ENCODE assay signal across 13 mouse cellular contexts in the genomic region with DNA sequence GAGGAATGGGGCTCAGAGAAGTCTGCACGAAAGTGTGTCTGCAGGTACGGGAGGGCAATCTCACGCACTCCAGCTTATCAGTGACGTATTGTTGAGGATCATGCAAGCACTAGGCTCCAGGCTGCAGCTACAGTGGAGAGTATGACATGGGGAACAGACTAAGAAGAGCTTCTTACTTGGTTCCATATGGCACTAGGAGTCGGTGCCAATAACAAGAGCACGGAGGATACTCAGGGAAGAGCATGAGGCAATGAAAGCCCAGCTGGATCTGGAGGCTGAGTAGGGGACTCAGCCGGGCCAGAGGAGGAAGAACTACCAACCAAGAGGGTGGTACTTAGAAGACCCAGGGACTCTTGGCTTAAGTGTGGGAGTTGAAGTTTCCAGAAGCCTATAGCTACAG. TPM values are rescaled to one million over a fixed set of nuclear protein-coding genes. Genes with fewer than 3 reads are reported as not detected.
DNase-seq lines count a peak whose midpoint lies in the region; ATAC-seq and TF ChIP-seq lines count a peak whose summit lies in the region.
"Had no signal": no experiment of that assay in that cellular context is flagged by ENCODE, and none has a peak within 500 bp of the region (broad histone marks: within the 10 kb centered on the region; RNA-seq: fewer than 3 reads in every experiment).

No protein-coding gene starts in this region.

- no peak for TF ChIP-seq CTCF in kidney, postnatal 0 days (IDR thresholded peaks at IDR 0.05; ENCODE audit: low read depth)
- no peak for TF ChIP-seq CTCF in lung, postnatal 0 days (IDR thresholded peaks at IDR 0.05)

- H3K27me3 ChIP-seq in kidney, postnatal 0 days (ENCODE audit: insufficient read depth, low read length): no peaks in the 10 kb centered on the region
- no peaks in the 10 kb centered on the region for H3K27me3 ChIP-seq in kidney, embryonic 14.5 days (ENCODE audit: control insufficient read depth, insufficient read depth, low read length)
- H3K27me3 ChIP-seq in lung, postnatal 0 days (replicated peaks; ENCODE audit: insufficient read depth, low read length): no peaks in the 10 kb centered on the region
- H3K27me3 ChIP-seq in myocyte (ENCODE audit: control insufficient read depth, insufficient read depth, insufficient read length): no peaks in the 10 kb centered on the region
- H3K27me3 ChIP-seq: liver, embryonic 15.5 days; midbrain, embryonic 13.5 days; neural tube, embryonic 15.5 days had no signal

- no peaks in the 10 kb centered on the region for H3K9me3 ChIP-seq in kidney, postnatal 0 days (replicated peaks; ENCODE audit: low read length)
- no peaks in the 10 kb centered on the region for H3K9me3 ChIP-seq in kidney, embryonic 14.5 days (ENCODE audit: control insufficient read depth, low read length)
- no peaks in the 10 kb centered on the region for H3K9me3 ChIP-seq in lung, postnatal 0 days (ENCODE audit: low read length)
- H3K9me3 ChIP-seq: G1E; liver, embryonic 15.5 days; midbrain, embryonic 13.5 days; neural tube, embryonic 15.5 days had no signal

- no peaks in the 10 kb centered on the region for H3K79me2 ChIP-seq in myocyte (ENCODE audit: control insufficient read depth, insufficient read depth)

- no peak overlapping the region for H3K4me3 ChIP-seq in kidney, postnatal 0 days (replicated peaks; ENCODE audit: low read depth, low read length)
- H3K4me3 ChIP-seq in kidney, embryonic 14.5 days (ENCODE audit: low read length): no peak overlapping the region
- H3K4me3 ChIP-seq in lung, postnatal 0 days (ENCODE audit: low read depth, low read length): no peak overlapping the region
- H3K4me3 ChIP-seq in myocyte: no peak overlapping the region
- H3K4me3 ChIP-seq: liver, embryonic 15.5 days; midbrain, embryonic 13.5 days; neural tube, embryonic 15.5 days had no signal

- no peak for DNase-seq in cerebellum, postnatal 4 days (ENCODE audit: low spot score in 2 of 2)
- no peak for DNase-seq in kidney, postnatal 0 days (ENCODE audit: low spot score)
- DNase-seq in lung, postnatal 0 days (ENCODE audit: low spot score): peak; percentile 76
- DNase-seq in lung, postnatal 10 days: no peak
- DNase-seq in c-Kit-positive CD71-positive TER-119-positive erythroid progenitor cells, embryonic 14.5 days (ENCODE audit: low spot score): no peak

- peak overlapping the region; percentile 10; the same call in 1 of the 2 replicates for H3K27ac ChIP-seq in kidney, postnatal 0 days
- no peak overlapping the region for H3K27ac ChIP-seq in kidney, embryonic 14.5 days (ENCODE audit: low read depth, low read length)
- peak overlapping the region; percentile 47 for H3K27ac ChIP-seq in lung, postnatal 0 days (ENCODE audit: low read length)
- H3K27ac ChIP-seq: hindbrain, embryonic 14.5 days; liver, embryonic 15.5 days; midbrain, embryonic 13.5 days; neural tube, embryonic 15.5 days had no signal

- H3K9ac ChIP-seq in kidney, postnatal 0 days (ENCODE audit: low read depth, low read length): no peak overlapping the region
- no peak overlapping the region for H3K9ac ChIP-seq in kidney, embryonic 14.5 days (ENCODE audit: low read depth, low read length)
- H3K9ac ChIP-seq in lung, postnatal 0 days (replicated peaks; ENCODE audit: low read depth): no peak overlapping the region
- H3K9ac ChIP-seq: hindbrain, embryonic 14.5 days; liver, embryonic 15.5 days; midbrain, embryonic 13.5 days; neural tube, embryonic 15.5 days had no signal

- H3ac ChIP-seq in myocyte (ENCODE audit: control insufficient read depth, insufficient read length): no peak overlapping the region

- peak; percentile 89 for ATAC-seq in cerebellum, adult (ENCODE audit: insufficient number of reproducible peaks, low FRiP score, low TSS enrichment)
- no peak for ATAC-seq in kidney, postnatal 0 days (replicated peaks; ENCODE audit: low FRiP score, low read depth)
- no peak for ATAC-seq in kidney, embryonic 14.5 days (ENCODE audit: low FRiP score, low TSS enrichment)
- ATAC-seq in lung, postnatal 0 days: no peak
- ATAC-seq: midbrain, embryonic 13.5 days had no signal

- no peak for TF ChIP-seq POLR2A in myocyte (IDR thresholded peaks at IDR 0.05; ENCODE audit: insufficient read length, low read depth)

- no peaks in the 10 kb centered on the region for H3K36me3 ChIP-seq in kidney, postnatal 0 days (ENCODE audit: insufficient read depth, low read length)
- no peaks in the 10 kb centered on the region for H3K36me3 ChIP-seq in kidney, embryonic 14.5 days (ENCODE audit: control insufficient read depth, insufficient read depth, low read length)
- H3K36me3 ChIP-seq in lung, postnatal 0 days (ENCODE audit: insufficient read depth, low read length): no peaks in the 10 kb centered on the region
- no peaks in the 10 kb centered on the region for H3K36me3 ChIP-seq in myocyte (ENCODE audit: control insufficient read depth, insufficient read depth)
- H3K36me3 ChIP-seq: G1E; liver, embryonic 15.5 days; midbrain, embryonic 13.5 days; neural tube, embryonic 15.5 days had no signal

- H3K4me1 ChIP-seq in kidney, postnatal 0 days (replicated peaks; ENCODE audit: insufficient read depth, low read length): peaks cover 29% of the 10 kb centered on the region
- H3K4me1 ChIP-seq in kidney, embryonic 14.5 days (ENCODE audit: control insufficient read depth, insufficient read depth, low read length): peaks cover 11% of the 10 kb centered on the region; the same call in 1 of the 2 replicates
- peaks cover 65% of the 10 kb centered on the region for H3K4me1 ChIP-seq in lung, postnatal 0 days (ENCODE audit: insufficient read depth, low read depth, low read length)

- TF ChIP-seq EP300 in lung, postnatal 0 days (IDR thresholded peaks at IDR 0.05): no peak

- no peak overlapping the region for H3K4me2 ChIP-seq in kidney, postnatal 0 days (ENCODE audit: low read length)
- no peak overlapping the region for H3K4me2 ChIP-seq in kidney, embryonic 14.5 days (replicated peaks; ENCODE audit: low read depth, low read length)
- H3K4me2 ChIP-seq in lung, postnatal 0 days (replicated peaks; ENCODE audit: low read depth, low read length): no peak overlapping the region
- peak overlapping the region; percentile 58 for H3K4me2 ChIP-seq in myocyte (ENCODE audit: low read depth)
- H3K4me2 ChIP-seq: hindbrain, embryonic 14.5 days; liver, embryonic 15.5 days; midbrain, embryonic 13.5 days; neural tube, embryonic 15.5 days had no signal

- WGBS in kidney, postnatal 0 days: 81% methylated on average over 7 of the region's 7 CpGs
- 92% methylated on average over 7 of the region's 7 CpGs for WGBS in kidney, embryonic 14.5 days
- 43% methylated on average over 7 of the region's 7 CpGs for WGBS in lung, postnatal 0 days

TF ChIP-seq in myocyte, 11 proteins besides CTCF, POLR2A, EP300 and RAD21:
- no peak for TF ChIP-seq REST (IDR thresholded peaks at IDR 0.05; ENCODE audit: insufficient read depth, insufficient read length)

RNA-seq across cellular contexts. Expression of gene Rock2, which starts 21.1 kb away (rescaled TPM):
- polyA plus RNA-seq in kidney, postnatal 0 days (2015; fragmentation: Nextera tagmentation; extraction: Ambion mirVana): 14.6 and 15.9 TPM in 2 replicates
- polyA plus RNA-seq in kidney, embryonic 14.5 days (2014; fragmentation: Nextera tagmentation; extraction: Ambion mirVana): 17.4 and 22.3 TPM in 2 replicates
- 18.2 and 22.9 TPM in 2 replicates for polyA plus RNA-seq in lung, postnatal 0 days (2015; fragmentation: Nextera tagmentation; extraction: Ambion mirVana)
- polyA plus RNA-seq in myocyte (2012; fragmentation: generic; extraction: Trizol): 14.4 TPM
